Mouse (Mus musculus): ENCODE data around the gene Myo5c. TPM values are rescaled to one million over a fixed set of nuclear protein-coding genes. Genes with fewer than 3 reads are reported as not detected.

The Myo5c gene
- total RNA-seq, 2 experiments from 2014 or later: 9.2 to 11.9 TPM

DNA sequence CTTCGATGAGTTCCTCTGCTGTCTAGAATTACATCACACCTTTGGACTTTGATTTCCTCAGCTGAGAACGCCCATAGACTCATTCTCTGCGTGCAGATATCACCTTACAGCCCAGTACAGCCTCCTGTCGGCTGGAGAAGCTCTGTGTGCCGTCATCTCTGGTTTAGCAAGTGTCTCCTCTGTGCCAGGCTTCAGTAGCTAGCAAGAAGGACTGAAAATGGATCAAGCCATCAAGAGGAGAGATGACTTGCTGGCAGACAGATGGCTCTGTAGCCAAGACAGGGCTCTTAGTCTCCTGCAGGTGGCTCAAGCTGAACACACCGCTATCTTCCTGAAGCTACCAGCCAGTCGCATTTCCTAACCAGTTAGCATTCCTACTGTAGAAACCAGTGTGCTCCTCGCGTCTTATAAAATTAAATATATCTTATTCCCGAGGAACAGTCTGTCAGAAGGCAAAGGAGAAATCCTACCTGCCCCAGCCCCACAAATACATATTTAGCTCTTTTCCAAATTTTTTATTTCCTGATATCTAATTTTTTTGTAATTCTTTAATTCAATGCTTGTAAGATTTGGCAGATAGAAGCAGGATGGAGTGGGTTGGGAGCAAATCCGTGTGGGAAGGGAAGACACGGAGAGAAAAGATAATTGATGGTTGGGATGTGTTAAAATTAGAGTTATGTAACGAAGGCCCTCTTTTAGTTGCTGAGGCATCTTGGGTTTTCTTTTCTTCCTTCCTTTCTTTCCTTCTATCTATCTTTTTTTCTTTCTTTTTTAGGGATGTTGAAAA is 90.5 kb downstream of the Myo5c start:
- DNase-seq: no peak

DNA sequence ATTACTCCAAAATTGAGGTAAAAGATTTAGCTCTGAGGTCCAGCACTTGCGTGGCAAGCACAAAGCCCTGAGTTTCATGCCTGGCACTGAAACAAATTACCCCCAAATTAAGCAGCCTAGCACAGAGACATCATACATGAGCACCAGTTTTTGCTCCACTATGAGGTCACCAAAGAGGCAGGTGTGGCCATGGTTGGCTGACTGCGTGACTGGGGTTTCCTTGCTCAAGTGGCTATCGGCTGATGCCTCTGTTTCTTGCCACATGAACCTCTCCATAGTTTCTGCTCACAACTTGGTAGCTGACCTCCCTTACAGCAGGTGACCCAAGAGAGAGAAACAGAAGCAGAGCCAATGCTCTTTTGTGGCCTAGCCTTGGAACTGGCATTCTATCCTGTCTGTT is 96.2 kb downstream of the Myo5c start:
- no peak for DNase-seq

DNA sequence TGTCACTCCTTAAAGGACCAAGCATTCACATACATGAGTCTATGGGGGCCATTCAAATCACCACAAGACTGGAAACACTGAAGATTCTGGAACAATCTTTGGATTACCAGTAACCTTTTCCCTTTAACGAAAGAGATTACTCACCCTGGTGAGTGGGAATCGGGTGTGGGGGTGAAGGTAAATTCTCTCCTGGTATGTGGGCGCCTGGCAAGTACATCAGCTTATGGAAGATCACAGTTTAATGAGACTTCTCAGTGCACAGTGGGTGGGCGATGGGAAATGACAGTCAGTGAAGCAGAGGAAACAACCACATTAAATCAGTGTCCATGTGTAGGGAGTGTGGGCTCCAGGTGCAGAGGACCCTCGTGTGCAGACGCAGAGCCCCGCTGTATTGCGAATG is 99.0 kb downstream of the Myo5c start:
- no peak for DNase-seq

DNA sequence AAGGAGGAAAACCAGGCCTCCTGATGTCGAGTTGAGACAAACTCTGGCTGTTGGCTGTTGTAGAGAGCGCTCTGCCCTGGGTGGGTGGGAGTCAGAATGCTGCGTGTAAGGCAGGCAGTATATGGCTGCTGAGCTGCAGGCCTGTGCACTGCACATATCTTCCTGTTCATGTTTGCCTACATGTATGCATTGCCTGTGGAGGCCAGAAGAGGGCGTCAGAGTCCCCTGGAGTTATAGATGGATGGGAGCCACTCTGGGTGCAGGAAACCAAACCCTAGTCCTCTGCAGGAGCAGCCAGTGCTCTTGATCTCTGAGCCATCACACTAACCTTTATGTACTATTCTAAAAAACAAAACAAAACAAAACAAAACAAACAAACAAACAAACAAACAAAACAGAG is 102.6 kb downstream of the Myo5c start:
- no peak for DNase-seq

DNA sequence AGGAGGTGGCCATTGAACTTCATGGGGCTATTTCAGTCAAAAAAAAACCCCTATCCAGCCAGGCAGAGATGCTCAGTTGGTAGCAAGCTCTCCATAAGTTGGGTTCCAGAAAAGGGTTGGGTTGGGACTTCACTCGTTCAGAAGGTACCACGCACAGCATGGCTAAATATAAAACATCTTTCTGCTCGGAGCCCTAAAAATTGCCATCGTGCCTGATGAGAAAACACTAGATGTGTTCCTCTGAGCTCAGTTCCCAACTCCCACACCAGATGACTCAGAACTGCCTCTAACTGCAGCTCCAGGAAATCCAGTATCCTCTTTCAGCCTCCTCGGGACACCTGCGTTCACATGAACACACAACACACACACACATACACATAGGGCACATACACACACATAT is 106.2 kb downstream of the Myo5c start:
- DNase-seq: no peak

DNA sequence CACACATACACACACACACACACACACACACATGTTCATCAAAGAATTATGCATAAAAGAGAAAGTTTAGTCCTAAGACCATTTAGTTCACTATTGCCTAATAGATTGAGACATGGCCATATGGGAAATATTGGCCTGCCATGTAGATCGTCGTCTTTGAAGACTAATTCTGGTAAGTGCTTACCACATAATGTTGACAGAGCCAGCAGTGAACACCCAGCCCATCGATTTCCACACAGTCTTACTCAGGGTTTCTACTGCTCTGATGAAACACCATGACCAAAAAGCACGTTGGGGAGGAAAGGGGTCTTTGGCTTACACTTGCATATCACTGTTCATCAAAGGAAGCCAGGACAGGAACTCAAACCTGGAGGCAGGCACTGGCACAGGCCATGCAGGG is 110.6 kb downstream of the Myo5c start:
- DNase-seq: no peak

DNA sequence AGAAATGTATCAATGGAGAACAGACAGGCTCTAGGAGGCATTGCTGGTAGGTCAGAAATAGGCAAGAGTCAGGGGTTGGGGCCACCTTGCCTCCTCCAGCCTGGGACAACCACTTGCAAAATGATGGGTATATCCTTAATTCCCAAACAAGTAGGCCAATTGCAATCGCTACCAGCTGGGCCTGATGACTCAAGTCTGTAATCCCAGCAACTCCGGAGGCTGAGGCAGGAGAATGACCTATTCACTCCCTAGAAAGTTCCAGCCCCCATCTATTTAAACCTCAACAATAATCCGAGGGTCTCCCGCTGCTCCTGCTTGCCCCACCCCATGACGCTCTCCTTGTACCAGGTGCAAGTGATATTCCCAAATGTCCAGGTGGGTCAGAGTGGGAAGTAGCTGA is 115.6 kb downstream of the Myo5c start, which contains the start of gene Bcl2l10:
Gene Bcl2l10 (plus strand): TSS at position 301 of the 400 bp plus-strand sequence.
- no peak for DNase-seq

DNA sequence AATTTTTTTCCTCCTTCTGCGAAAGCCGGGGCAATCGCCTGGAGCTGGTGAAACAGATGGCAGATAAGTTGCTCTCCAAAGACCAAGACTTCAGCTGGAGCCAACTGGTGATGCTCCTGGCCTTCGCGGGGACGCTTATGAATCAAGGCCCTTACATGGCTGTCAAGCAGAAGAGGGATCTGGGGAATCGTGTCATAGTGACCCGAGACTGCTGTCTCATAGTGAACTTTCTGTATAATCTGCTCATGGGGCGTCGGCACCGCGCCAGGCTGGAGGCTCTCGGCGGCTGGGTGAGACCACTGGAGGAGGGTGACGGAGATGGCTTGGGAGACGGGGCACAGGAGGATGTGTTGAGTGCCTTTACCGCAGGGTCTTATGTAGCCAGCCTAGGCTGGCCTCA is 116.2 kb downstream of the Myo5c start:
- DNase-seq: no peak

DNA sequence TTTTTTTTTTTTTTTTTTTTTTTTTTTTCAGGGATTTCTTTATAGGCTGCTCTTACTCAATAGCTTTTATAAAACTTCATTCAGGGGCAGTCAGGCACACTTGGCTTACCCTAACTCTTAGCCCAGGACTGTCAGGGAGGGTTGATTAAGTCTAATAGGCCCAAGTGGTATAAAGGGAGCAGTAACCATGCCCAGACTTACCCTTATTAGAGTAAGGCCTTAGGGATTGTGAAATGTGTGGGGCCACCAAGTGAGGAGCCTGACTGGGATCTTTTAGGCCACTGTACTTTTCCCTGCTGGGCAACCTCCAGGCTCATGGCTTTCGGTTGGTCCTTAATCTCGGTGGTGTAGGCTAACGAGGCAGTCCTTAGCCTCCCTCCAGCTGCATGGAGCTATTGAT is 116.8 kb downstream of the Myo5c start:
- no peak for DNase-seq

DNA sequence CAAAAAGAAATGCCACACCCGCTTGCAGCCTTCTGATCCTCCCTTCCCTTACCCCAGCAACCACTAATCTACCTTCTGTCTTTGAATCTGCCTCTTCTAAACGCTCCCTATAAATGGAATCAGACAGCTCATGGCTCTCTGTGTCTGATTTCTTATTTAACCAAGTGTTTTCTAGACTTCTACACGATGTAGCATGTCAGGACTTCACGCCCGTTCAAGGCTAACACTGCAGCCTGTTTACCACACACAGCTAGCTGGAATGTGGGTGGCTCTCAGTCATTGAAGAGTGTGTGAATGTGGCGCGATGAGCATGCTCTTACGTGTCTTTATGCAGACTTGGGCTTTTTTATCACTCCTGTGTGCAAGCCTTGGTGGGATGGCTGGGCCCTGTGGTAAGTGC is 121.3 kb downstream of the Myo5c start:
- no peak for DNase-seq

Other genes starting within 250 kb of the Myo5c start
- gene Arpp19, start 194.4 kb upstream of the Myo5c start, total RNA-seq (2021): 100 to 1,000 TPM; 147 to 150 TPM
- gene Myo5a, start 161.0 kb upstream of the Myo5c start, total RNA-seq (2021): 10 to 100 TPM; 18.5 to 27.8 TPM
- 10 to 100 TPM in 1 of 2 experiments, 1 to 10 TPM in 1; 7.9 to 11.2 TPM for gene Gnb5, start 74.3 kb downstream of the Myo5c start, total RNA-seq (2021)
- not detected for gene Bcl2l10, start 115.7 kb downstream of the Myo5c start, total RNA-seq (2021)
- gene Mapk6, start 178.0 kb downstream of the Myo5c start, total RNA-seq (2021): 10 to 100 TPM; 36.7 to 44.2 TPM
- gene Leo1, start 209.5 kb downstream of the Myo5c start, total RNA-seq (2021): 10 to 100 TPM; 23.7 to 25.6 TPM